Comparison of ENCODE assay signal across 13 mouse cellular contexts in the genomic region with DNA sequence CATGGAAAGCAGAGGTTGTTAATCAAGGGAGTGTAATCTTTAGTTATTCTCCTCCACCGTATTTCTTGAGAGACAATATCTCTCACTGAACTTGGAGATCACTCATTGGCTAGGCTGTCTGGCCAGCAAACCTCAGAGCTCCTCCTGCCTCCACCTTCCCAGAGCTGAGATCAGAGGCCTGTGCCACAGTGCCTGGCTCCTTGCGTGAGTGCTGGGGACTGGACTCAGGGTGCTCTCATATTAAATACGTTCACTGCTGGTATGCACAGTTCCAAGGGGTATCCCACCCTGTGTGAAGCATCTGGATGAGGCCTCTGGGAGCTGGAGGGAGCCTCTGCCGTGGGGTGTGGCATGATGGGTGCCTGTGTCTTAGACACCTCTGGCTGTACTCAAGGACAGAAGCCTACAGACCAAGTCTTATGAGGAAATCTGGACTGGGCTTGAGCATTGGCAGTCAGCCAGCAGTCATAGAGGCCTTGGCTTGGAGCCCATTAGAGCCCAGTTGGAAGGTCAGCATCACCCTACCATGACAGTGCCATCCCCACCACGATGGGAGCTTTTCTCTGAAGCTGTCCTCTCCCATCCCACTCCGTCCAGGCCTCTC. TPM values are rescaled to one million over a fixed set of nuclear protein-coding genes. Genes with fewer than 3 reads are reported as not detected.
DNase-seq lines count a peak whose midpoint lies in the region; ATAC-seq lines count a peak whose summit lies in the region.
"Had no signal": no experiment of that assay in that cellular context is flagged by ENCODE, and none has a peak within 500 bp of the region (broad histone marks: within the 10 kb centered on the region; RNA-seq: fewer than 3 reads in every experiment).

No protein-coding gene starts in this region.

- peaks cover 2% of the 10 kb centered on the region; the same call in 1 of the 2 replicates for H3K27me3 ChIP-seq in heart, embryonic 16.5 days (ENCODE audit: control insufficient read depth, insufficient read depth, low read length)
- H3K27me3 ChIP-seq in lung, embryonic 15.5 days = peaks cover 10% of the 10 kb centered on the region; the same call in 1 of the 2 replicates
- H3K27me3 ChIP-seq: liver, embryonic 15.5 days had no signal

- no peak overlapping the region for H3K4me3 ChIP-seq in heart, embryonic 16.5 days (ENCODE audit: low read length)
- H3K4me3 ChIP-seq in lung, embryonic 15.5 days = no peak overlapping the region
- H3K4me3 ChIP-seq: hindbrain, embryonic 13.5 days; liver, embryonic 15.5 days; midbrain, embryonic 10.5 days; neural tube, embryonic 12.5 days had no signal

- H3K36me3 ChIP-seq in heart, embryonic 16.5 days (ENCODE audit: control insufficient read depth, insufficient read depth) = no peaks in the 10 kb centered on the region
- H3K36me3 ChIP-seq in lung, embryonic 15.5 days = no peaks in the 10 kb centered on the region
- H3K36me3 ChIP-seq: hindbrain, embryonic 13.5 days; liver, embryonic 15.5 days; midbrain, embryonic 10.5 days; neural tube, embryonic 12.5 days had no signal

- 0 out of 2 replicates have a peak, but pooled peaks have one; percentile 6 for ATAC-seq in heart, embryonic 16.5 days (replicated peaks; ENCODE audit: extremely low read depth, insufficient read depth, low FRiP score)
- ATAC-seq in lung, embryonic 15.5 days (ENCODE audit: borderline replicate concordance, extremely low read depth, low FRiP score, low TSS enrichment) = peak; percentile 55

- H3K4me2 ChIP-seq in heart, embryonic 16.5 days (ENCODE audit: low read depth, low read length) = no peak overlapping the region
- H3K4me2 ChIP-seq in lung, embryonic 15.5 days = no peak overlapping the region
- H3K4me2 ChIP-seq: hindbrain, embryonic 13.5 days; liver, embryonic 15.5 days; neural tube, embryonic 12.5 days had no signal

- no peak overlapping the region for H3K27ac ChIP-seq in heart, embryonic 16.5 days (ENCODE audit: low read length)
- no peak overlapping the region for H3K27ac ChIP-seq in lung, embryonic 15.5 days
- H3K27ac ChIP-seq: hindbrain, embryonic 13.5 days; liver, embryonic 15.5 days; midbrain, embryonic 10.5 days; neural tube, embryonic 12.5 days had no signal

- H3K4me1 ChIP-seq in heart, embryonic 16.5 days (ENCODE audit: control insufficient read depth, insufficient read depth, low read length) = peaks cover 5% of the 10 kb centered on the region
- H3K4me1 ChIP-seq in lung, embryonic 15.5 days = 0 out of 2 replicates have a peak, but pooled peaks cover 5% of the 10 kb centered on the region
- H3K4me1 ChIP-seq: liver, embryonic 15.5 days had no signal

- no peak for DNase-seq in heart, adult 11 months
- DNase-seq in lung, postnatal 25 days (ENCODE audit: low spot score) = no peak
- peak; percentile 22 for DNase-seq in 3T3-L1 (ENCODE audit: low read depth, low spot score)
- peak; percentile 88 for DNase-seq in adipocyte (ENCODE audit: low spot score)
- no peak for DNase-seq in right cerebral cortex, postnatal 10 days (ENCODE audit: low spot score in 2 of 2)
- DNase-seq: left cerebral cortex, postnatal 4 days; right cerebral cortex, postnatal 14 days had no signal

- WGBS in heart, embryonic 16.5 days = 49% methylated on average over 6 of the region's 6 CpGs
- 43% methylated on average over 6 of the region's 6 CpGs for WGBS in lung, embryonic 15.5 days

- H3K9me3 ChIP-seq in heart, embryonic 16.5 days (replicated peaks; ENCODE audit: control insufficient read depth, low read length) = no peaks in the 10 kb centered on the region
- no peaks in the 10 kb centered on the region for H3K9me3 ChIP-seq in lung, embryonic 15.5 days
- H3K9me3 ChIP-seq: hindbrain, embryonic 13.5 days; liver, embryonic 15.5 days; midbrain, embryonic 10.5 days; neural tube, embryonic 12.5 days had no signal

- no peak overlapping the region for H3K9ac ChIP-seq in heart, embryonic 16.5 days (ENCODE audit: low read length)
- H3K9ac ChIP-seq in lung, embryonic 15.5 days = no peak overlapping the region
- H3K9ac ChIP-seq: hindbrain, embryonic 13.5 days; liver, embryonic 15.5 days; neural tube, embryonic 12.5 days had no signal

RNA-seq across cellular contexts. Expression of gene Alx4, which starts 17.6 kb away (rescaled TPM):
- polyA plus RNA-seq in heart, embryonic 16.5 days (2015; fragmentation: Nextera tagmentation; extraction: Ambion mirVana) = 0.04 and 0.08 TPM in 2 replicates
- polyA plus RNA-seq in lung, embryonic 15.5 days (2015; fragmentation: Nextera tagmentation; extraction: Ambion mirVana) = 0.04 and 0.05 TPM in 2 replicates

Comparison
In these comparisons a context has a peak if more than half of its experiments do, and no peak if none do; other contexts are left out.
1. DNase-seq: peak in 3T3-L1 (single experiment) and adipocyte (single experiment); none in heart, adult 11 months (single experiment), lung, postnatal 25 days (single experiment) and right cerebral cortex, postnatal 10 days (0 of 2).